Mouse (Mus musculus) CH12.LX (cell line): ENCODE measurements at regions not wholly inside any gene's neighbourhood (a gene's known extent, or its start where the extent isn't known, plus 50 kb on each side); places are given as distances from the start of the nearest gene placed in this dataset.

Experiments
- CTCF ChIP-seq, 2 experiments: IDR thresholded peaks in 1 of 2; conservative IDR thresholded peaks in 1 of 2; 2 replicates each; pipeline ENCODE4 v1.5.1; 2011 to 2012; ENCODE audit warnings: low read depth in 2 of 2, low read length in 2 of 2, improper control_type of control experiment in 1 of 2, inconsistent platforms in 1 of 2, mild to moderate bottlenecking in 1 of 2, moderate library complexity in 1 of 2
- MEF2A ChIP-seq: IDR thresholded peaks from 2 replicates; pipeline ENCODE4 v1.6.1; 2014; ENCODE audit warnings: low read depth, mild to moderate bottlenecking, inconsistent platforms, low read length, improper control_type of control experiment, borderline replicate concordance
- NRF1 ChIP-seq: IDR thresholded peaks from 2 replicates; pipeline ENCODE4 v1.6.1; 2014; ENCODE audit warnings: low read depth, mild to moderate bottlenecking, inconsistent platforms, low read length, improper control_type of control experiment, moderate library complexity
- POLR2A ChIP-seq: IDR thresholded peaks from 2 replicates; pipeline ENCODE4 v1.6.1; 2011; ENCODE audit warnings: low read depth, mild to moderate bottlenecking, improper control_type of control experiment, low read length
- USF1 ChIP-seq: IDR thresholded peaks from 2 replicates; pipeline ENCODE4 v1.6.1; 2014; ENCODE audit warnings: low read depth, mild to moderate bottlenecking, inconsistent platforms, low read length, improper control_type of control experiment
- ZC3H11A ChIP-seq: IDR thresholded peaks from 2 replicates; pipeline ENCODE4 v1.6.1; 2012; ENCODE audit warnings: low read depth, mild to moderate bottlenecking, inconsistent platforms, low read length, improper control_type of control experiment
- ZNF384 ChIP-seq: IDR thresholded peaks from 2 replicates; pipeline ENCODE4 v1.6.1; 2012; ENCODE audit warnings: low read depth, low read length, improper control_type of control experiment, inconsistent platforms

DNA sequence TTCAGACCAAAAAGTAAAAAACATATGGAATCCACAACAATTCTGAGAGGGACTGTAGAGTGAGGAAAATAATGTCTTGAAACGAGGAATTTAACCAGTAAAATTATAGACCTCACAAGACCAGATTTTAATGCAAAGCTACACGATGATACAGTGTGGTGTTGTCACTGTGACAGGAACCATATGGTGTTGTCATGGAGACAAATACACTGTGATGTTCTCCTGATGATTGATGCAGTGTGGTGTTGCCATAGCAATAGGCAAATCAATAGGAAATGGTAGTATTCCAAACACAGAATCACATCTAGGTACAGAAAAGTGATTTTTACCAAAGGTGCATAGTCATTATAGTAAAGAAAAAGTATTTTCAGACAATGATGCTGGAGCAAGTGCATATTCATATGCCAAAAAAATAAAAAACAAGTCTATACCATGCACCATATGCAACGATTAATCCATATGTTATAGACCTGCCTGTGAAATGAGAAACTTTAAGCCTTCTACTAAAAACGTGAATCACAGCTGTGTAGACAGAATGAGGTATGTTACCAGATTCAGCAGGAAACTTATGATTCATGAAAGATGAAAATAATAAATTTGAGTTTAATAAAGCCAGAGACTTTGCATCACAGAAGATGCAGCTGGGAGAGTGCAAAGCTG, 149.6 kb downstream of the Thbs2 start:
- TF ChIP-seq ZNF384: no peak
- no peak for TF ChIP-seq USF1
- TF ChIP-seq CTCF (conservative IDR thresholded peaks at IDR 0.05 in 1 of 2, IDR thresholded peaks at IDR 0.05 in 1 of 2; ENCODE audit: low read depth in 2 of 2, low read length in 2 of 2): no peak
- no peak for TF ChIP-seq ZC3H11A
- no peak for TF ChIP-seq POLR2A
- no peak for TF ChIP-seq NRF1
- no peak for TF ChIP-seq MEF2A
